Mouse (Mus musculus): Measurements from ENCODE around the gene Axdnd1.

- TF ChIP-seq POLR2A (IDR thresholded peaks at IDR 0.05; ENCODE audit: insufficient read length, low read depth) (no peak), TCF12 (IDR thresholded peaks at IDR 0.05; ENCODE audit: insufficient read depth, poor library complexity, severe bottlenecking) (no peak)
Measured at GRCm38 (mm10) chr1:156273647-156274046, 147.3 kb downstream of the Axdnd1 start.

All from myocyte (in vitro differentiated cells).